Mouse (Mus musculus) left cerebral cortex, postnatal 10 days (tissue): ENCODE data around the gene Apba3. TPM values are rescaled to one million over a fixed set of nuclear protein-coding genes. Genes with fewer than 3 reads are reported as not detected.

Experiments
- DNase-seq, 2 experiments: peaks; one replicate each; pipeline ENCODE4 v3.0.0; 2021 to 2022; ENCODE audit warnings: low spot score in 2 of 2, mixed read lengths in 1 of 2; ENCODE audit errors: extremely low spot score in 1 of 2
- intact Hi-C: fragments of 180-260 bp; cut with DNase I; formaldehyde crosslinking; loops from one replicate; pipeline ENCODE4 v1.15.1; 2025
- microRNA-seq: library from miRNA; unstranded; fragments of <30 nt; microRNA quantifications from one replicate; pipeline ENCODE4 v1.2.0, GENCODE M21; 2022
- total RNA-seq, 2 experiments: library from RNA; stranded (reverse); gene quantifications; 2 replicates each; pipeline ENCODE4 v1.2.3; 2021

Gene Apba3
- total RNA-seq, 2 experiments from 2014 or later: 23.7 to 32.6 TPM

GRCm38 (mm10) chr10:81319741-81320549, 53.2 kb downstream of the Apba3 start:
- DNase-seq: peak in 1 of 2 experiments; percentile 99
- intact Hi-C loops: loop anchor here (5.0 kb wide), 1 partner anchor 33 kb away; no protein-coding TSS in a partner anchor

GRCm38 (mm10) chr10:81320550-81321347, 54.0 kb downstream of the Apba3 start, which contains the start of gene Cactin:
Gene Cactin (plus strand): TSS chr10:81321103.
- DNase-seq: peak; percentile 99 to 100
- intact Hi-C loops: loop anchor here (5.0 kb wide), 1 partner anchor 33 kb away; no protein-coding TSS in a partner anchor

- intact Hi-C loops: loop anchor here (5.0 kb wide), 1 partner anchor 34 kb away; no protein-coding TSS in a partner anchor
- DNase-seq: no peak
Measured at GRCm38 (mm10) chr10:81321436-81321835, 54.7 kb downstream of the Apba3 start.

GRCm38 (mm10) chr10:81322444-81322843, 55.7 kb downstream of the Apba3 start:
- DNase-seq: peak in 1 of 2 experiments; percentile 72
- intact Hi-C loops: loop anchor here (5.0 kb wide), 1 partner anchor 35 kb away; no protein-coding TSS in a partner anchor

Small RNAs within 50 kb of the gene (microRNA-seq; reads per million reads assigned to microRNA genes)
- 43.1 reads per million, percentile 49 among the genes with 10 or more reads in this experiment for gene Mir3057

Other genes with a start within 250 kb of the Apba3 start
- 100 to 1,000 TPM; 105 to 120 TPM for gene Diras1, start 241.3 kb upstream of the Apba3 start, total RNA-seq
- gene Slc39a3, start 229.5 kb upstream of the Apba3 start, total RNA-seq: 10 to 100 TPM; 65.2 to 67.8 TPM
- gene Sgta, start 206.8 kb upstream of the Apba3 start, total RNA-seq: 100 to 1,000 TPM; 187 to 196 TPM
- gene Thop1, start 196.9 kb upstream of the Apba3 start, total RNA-seq: 10 to 100 TPM; 53.8 to 54.9 TPM
- gene Creb3l3, start 168.1 kb upstream of the Apba3 start, total RNA-seq: under 1 TPM; 0.28 to 0.30 TPM
- gene Map2k2, start 161.0 kb upstream of the Apba3 start, total RNA-seq: 100 to 1,000 TPM; 127 to 130 TPM
- 10 to 100 TPM; 38.7 to 42.6 TPM for gene Zbtb7a, start 131.7 kb upstream of the Apba3 start, total RNA-seq
- gene Pias4, start 99.0 kb upstream of the Apba3 start, total RNA-seq: 10 to 100 TPM; 24.3 to 25.8 TPM
- 1,000 to 10,000 TPM; 1,077 to 1,083 TPM for gene Eef2, start 90.3 kb upstream of the Apba3 start, total RNA-seq
- gene Dapk3, start 84.0 kb upstream of the Apba3 start, total RNA-seq: 10 to 100 TPM; 64.1 to 72.7 TPM
- gene 4930442H23Rik, start 83.1 kb upstream of the Apba3 start, total RNA-seq: not detected
- not detected for gene Nmrk2, start 64.9 kb upstream of the Apba3 start, total RNA-seq
- gene Atcay, start 36.1 kb upstream of the Apba3 start, total RNA-seq: 100 to 1,000 TPM; 209 to 222 TPM
- gene Zfr2, start 33.8 kb upstream of the Apba3 start, total RNA-seq: 10 to 100 TPM; 62.2 to 63.5 TPM
- 100 to 1,000 TPM; 223 to 225 TPM for gene Matk, start 14.0 kb upstream of the Apba3 start, total RNA-seq
- gene Mrpl54, start within 50 bp of the Apba3 start, total RNA-seq: 10 to 100 TPM; 47.8 to 52.7 TPM
- gene Tjp3, start 24.6 kb downstream of the Apba3 start, total RNA-seq: under 1 TPM; 0.39 to 0.49 TPM
- gene Pip5k1c, start 26.0 kb downstream of the Apba3 start, total RNA-seq: 100 to 1,000 TPM; 336 to 340 TPM
- gene Cactin, start 54.1 kb downstream of the Apba3 start, total RNA-seq: 10 to 100 TPM; 26.4 to 26.7 TPM
- 1 to 10 TPM; 1.1 to 2.1 TPM for gene Tbxa2r, start 61.8 kb downstream of the Apba3 start, total RNA-seq
- under 1 TPM; 0.39 to 0.49 TPM for gene Gipc3, start 76.3 kb downstream of the Apba3 start, total RNA-seq
- gene Hmg20b, start 83.5 kb downstream of the Apba3 start, total RNA-seq: 10 to 100 TPM; 18.3 to 20.3 TPM
- gene Mfsd12, start 90.5 kb downstream of the Apba3 start, total RNA-seq: 10 to 100 TPM; 32.8 to 35.9 TPM
- gene 4930404N11Rik, start 98.9 kb downstream of the Apba3 start, total RNA-seq: 1 to 10 TPM; 1.2 to 1.7 TPM
- 10 to 100 TPM; 85.7 to 94.7 TPM for gene Fzr1, start 111.6 kb downstream of the Apba3 start, total RNA-seq
- gene Dohh, start 117.5 kb downstream of the Apba3 start, total RNA-seq: 10 to 100 TPM; 79.3 to 83.5 TPM
- gene Gm48551, start 117.5 kb downstream of the Apba3 start, total RNA-seq: 1 to 10 TPM; 3.4 to 5.0 TPM
- 1 to 10 TPM; 2.5 to 3.5 TPM for gene Gm48552, start 122.0 kb downstream of the Apba3 start, total RNA-seq
- 1 to 10 TPM; 2.0 to 2.2 TPM for gene Smim24, start 126.1 kb downstream of the Apba3 start, total RNA-seq
- gene Nfic, start 188.7 kb downstream of the Apba3 start, total RNA-seq: 10 to 100 TPM; 40.7 to 44.6 TPM
- 100 to 1,000 TPM; 287 to 297 TPM for gene Celf5, start 215.7 kb downstream of the Apba3 start, total RNA-seq
- 100 to 1,000 TPM in 1 of 2 experiments, 10 to 100 TPM in 1; 94.8 to 102 TPM for gene Ncln, start 229.4 kb downstream of the Apba3 start, total RNA-seq
- gene S1pr4, start 233.2 kb downstream of the Apba3 start, total RNA-seq: under 1 TPM; 0.18 to 0.28 TPM